Mouse (Mus musculus): ENCODE measurements around the gene Hist1h3e.

The Hist1h3e gene

GRCm38 (mm10) chr13:23536076-23536822 is 25.9 kb downstream of the Hist1h3e start:
- no peak for DNase-seq

- DNase-seq, result peak; percentile 91
Observed at GRCm38 (mm10) chr13:23535137-23536075, 26.8 kb downstream of the Hist1h3e start, which contains the start of gene Hist1h3g. Gene Hist1h3g, plus strand, starts transcription at chr13:23535422.

GRCm38 (mm10) chr13:23534368-23535131 is 27.6 kb downstream of the Hist1h3e start:
- peak; percentile 20 for DNase-seq

- DNase-seq, result peak; percentile 80
Observed at GRCm38 (mm10) chr13:23533560-23534367, 28.4 kb downstream of the Hist1h3e start, which contains the start of gene Hist1h2af. Gene Hist1h2af, plus strand, starts transcription at chr13:23533906.

- no peak for DNase-seq
Observed at GRCm38 (mm10) chr13:23532262-23533075, 29.7 kb downstream of the Hist1h3e start.

- DNase-seq, result peak; percentile 97
Observed at GRCm38 (mm10) chr13:23530901-23531875, 31.0 kb downstream of the Hist1h3e start, which contains the start of gene Hist1h4h. Gene Hist1h4h, plus strand, starts transcription at chr13:23531050.

- DNase-seq, result peak; percentile 73
Observed at GRCm38 (mm10) chr13:23530181-23530900, 31.8 kb downstream of the Hist1h3e start.

- DNase-seq, result no peak
Observed at GRCm38 (mm10) chr13:23529480-23530165, 32.5 kb downstream of the Hist1h3e start.

- no peak for DNase-seq
Observed at GRCm38 (mm10) chr13:23529005-23529404, 33.2 kb downstream of the Hist1h3e start.

GRCm38 (mm10) chr13:23526312-23526711 is 35.9 kb downstream of the Hist1h3e start:
- DNase-seq, result peak; percentile 93

GRCm38 (mm10) chr13:23525901-23526300 is 36.3 kb downstream of the Hist1h3e start:
- peak; percentile 38 for DNase-seq

GRCm38 (mm10) chr13:23524654-23525053 is 37.5 kb downstream of the Hist1h3e start:
- DNase-seq, result peak; percentile 77

GRCm38 (mm10) chr13:23523976-23524375 is 38.2 kb downstream of the Hist1h3e start:
- no peak for DNase-seq

- peak; percentile 83 for DNase-seq
Observed at GRCm38 (mm10) chr13:23521703-23522102, 40.5 kb downstream of the Hist1h3e start.

- DNase-seq, result peak; percentile 83
Observed at GRCm38 (mm10) chr13:23519416-23519815, 42.8 kb downstream of the Hist1h3e start.

- DNase-seq, result peak; percentile 80
Observed at GRCm38 (mm10) chr13:23518885-23519284, 43.3 kb downstream of the Hist1h3e start.

- no peak for DNase-seq
Observed at GRCm38 (mm10) chr13:23518295-23518603, 43.9 kb downstream of the Hist1h3e start.

GRCm38 (mm10) chr13:23517603-23518294 is 44.4 kb downstream of the Hist1h3e start:
- DNase-seq, result peak; percentile 91
